ENCODE assay signal across 14 mouse cellular contexts in the genomic region with DNA sequence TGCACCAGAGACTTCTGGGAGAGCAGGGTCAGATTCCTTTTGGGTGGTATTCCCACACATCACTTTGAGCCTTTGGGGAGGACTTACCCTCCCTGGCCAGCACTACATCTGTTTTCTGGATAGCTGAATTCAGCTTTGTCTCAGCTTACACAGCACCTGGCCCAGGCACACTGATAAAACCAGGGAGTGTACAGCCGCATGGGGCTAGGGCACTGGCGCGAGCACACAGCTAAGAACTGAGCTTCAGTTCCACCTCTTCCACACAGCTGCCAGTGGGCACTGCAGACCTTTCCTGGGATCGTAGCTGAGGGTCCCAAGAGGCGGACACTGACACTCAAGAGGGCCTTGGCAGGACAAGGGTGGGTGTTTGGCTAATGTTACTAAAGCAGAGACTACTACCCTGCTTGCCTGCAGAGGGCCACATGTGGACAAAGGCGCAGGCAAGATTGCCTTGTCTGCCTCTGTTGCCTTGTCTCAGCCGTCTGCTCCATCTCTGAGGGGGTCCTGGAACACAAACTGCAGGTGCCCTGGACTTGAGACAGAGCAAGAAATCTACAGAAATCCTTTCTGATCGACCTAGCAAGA. TPM values are rescaled to one million over a fixed set of nuclear protein-coding genes. Genes with fewer than 3 reads are reported as not detected.
DNase-seq lines count a peak whose midpoint lies in the region; ATAC-seq and TF ChIP-seq lines count a peak whose summit lies in the region.
"Had no signal": no experiment of that assay in that cellular context is flagged by ENCODE, and none has a peak within 500 bp of the region (broad histone marks: within the 10 kb centered on the region; RNA-seq: fewer than 3 reads in every experiment).

No protein-coding gene starts in this region.

- no peak overlapping the region for H3K4me2 ChIP-seq in kidney, postnatal 0 days (ENCODE audit: low read length)
- H3K4me2 ChIP-seq in kidney, embryonic 14.5 days (replicated peaks; ENCODE audit: low read depth, low read length), result no peak overlapping the region
- peak overlapping the region; percentile 47 for H3K4me2 ChIP-seq in liver, postnatal 0 days (ENCODE audit: low read depth, low read length)
- H3K4me2 ChIP-seq: lung, embryonic 15.5 days had no signal

- H3K36me3 ChIP-seq in kidney, postnatal 0 days (ENCODE audit: insufficient read depth, low read length), result peaks cover 17% of the 10 kb centered on the region
- H3K36me3 ChIP-seq in kidney, embryonic 14.5 days (ENCODE audit: control insufficient read depth, insufficient read depth, low read length), result peaks cover 38% of the 10 kb centered on the region
- peaks cover 89% of the 10 kb centered on the region for H3K36me3 ChIP-seq in limb, embryonic 10.5 days
- peaks cover 44% of the 10 kb centered on the region for H3K36me3 ChIP-seq in liver, postnatal 0 days (replicated peaks; ENCODE audit: insufficient read depth, low read length)

- no peak for TF ChIP-seq CTCF in kidney, postnatal 0 days (IDR thresholded peaks at IDR 0.05; ENCODE audit: low read depth)
- TF ChIP-seq CTCF in liver, postnatal 0 days (IDR thresholded peaks at IDR 0.05; ENCODE audit: low read depth), result peak; percentile 12; the same call in 1 of the 2 replicates

- peak; percentile 21 for DNase-seq in kidney, postnatal 0 days (ENCODE audit: low spot score)
- peak; percentile 48 for DNase-seq in c-Kit-positive CD71-positive TER-119-negative erythroid progenitor cells, embryonic 14.5 days (ENCODE audit: low read depth)
- no peak for DNase-seq in limb, embryonic 10.5 days (ENCODE audit: low spot score)
- peak; percentile 38 for DNase-seq in liver, postnatal 0 days
- DNase-seq in frontal cortex, postnatal 25 days (ENCODE audit: low spot score in 2 of 2), result no peak
- DNase-seq in layer of hippocampus, adult 9-10 months (ENCODE audit: low spot score), result no peak
- no peak for DNase-seq in urinary bladder, postnatal 10 days (ENCODE audit: low spot score)
- DNase-seq: cerebellum, postnatal 25 days; kidney, postnatal 10 days; layer of hippocampus, adult 9-11 months; thymus, adult 18-20 months had no signal

- peak; percentile 6; the same call in 1 of the 2 replicates for TF ChIP-seq EP300 in liver, postnatal 0 days (IDR thresholded peaks at IDR 0.05; ENCODE audit: low read depth)

- no peak overlapping the region for H3K4me3 ChIP-seq in kidney, postnatal 0 days (replicated peaks; ENCODE audit: low read depth, low read length)
- no peak overlapping the region for H3K4me3 ChIP-seq in kidney, embryonic 14.5 days (ENCODE audit: low read length)
- H3K4me3 ChIP-seq in limb, embryonic 10.5 days, result no peak overlapping the region
- H3K4me3 ChIP-seq in liver, postnatal 0 days (ENCODE audit: low read depth, low read length), result no peak overlapping the region
- H3K4me3 ChIP-seq: embryonic facial prominence, embryonic 10.5 days; lung, embryonic 15.5 days had no signal

- H3K27me3 ChIP-seq in kidney, postnatal 0 days (ENCODE audit: insufficient read depth, low read length), result no peaks in the 10 kb centered on the region
- no peaks in the 10 kb centered on the region for H3K27me3 ChIP-seq in kidney, embryonic 14.5 days (ENCODE audit: control insufficient read depth, insufficient read depth, low read length)
- no peaks in the 10 kb centered on the region for H3K27me3 ChIP-seq in limb, embryonic 10.5 days (ENCODE audit: low read depth, poor library complexity, severe bottlenecking)
- H3K27me3 ChIP-seq in liver, postnatal 0 days (ENCODE audit: insufficient read depth, low read length), result no peaks in the 10 kb centered on the region
- H3K27me3 ChIP-seq: lung, embryonic 15.5 days had no signal

- H3K4me1 ChIP-seq in kidney, postnatal 0 days (replicated peaks; ENCODE audit: insufficient read depth, low read length), result no peaks in the 10 kb centered on the region
- no peaks in the 10 kb centered on the region for H3K4me1 ChIP-seq in kidney, embryonic 14.5 days (ENCODE audit: control insufficient read depth, insufficient read depth, low read length)
- no peaks in the 10 kb centered on the region for H3K4me1 ChIP-seq in limb, embryonic 10.5 days
- peaks cover 23% of the 10 kb centered on the region for H3K4me1 ChIP-seq in liver, postnatal 0 days (ENCODE audit: insufficient read depth)

- no peak overlapping the region for H3K9ac ChIP-seq in kidney, postnatal 0 days (ENCODE audit: low read depth, low read length)
- H3K9ac ChIP-seq in kidney, embryonic 14.5 days (ENCODE audit: low read depth, low read length), result no peak overlapping the region
- H3K9ac ChIP-seq in liver, postnatal 0 days (replicated peaks), result peak overlapping the region; percentile 41; the same call in 1 of the 2 replicates
- H3K9ac ChIP-seq: lung, embryonic 15.5 days had no signal

- ATAC-seq in kidney, postnatal 0 days (replicated peaks; ENCODE audit: low FRiP score, low read depth), result no peak
- no peak for ATAC-seq in kidney, embryonic 14.5 days (ENCODE audit: low FRiP score, low TSS enrichment)
- peak; percentile 77 for ATAC-seq in liver, postnatal 0 days

- H3K9me3 ChIP-seq in kidney, postnatal 0 days (replicated peaks; ENCODE audit: low read length), result no peaks in the 10 kb centered on the region
- H3K9me3 ChIP-seq in kidney, embryonic 14.5 days (ENCODE audit: control insufficient read depth, low read length), result no peaks in the 10 kb centered on the region
- no peaks in the 10 kb centered on the region for H3K9me3 ChIP-seq in limb, embryonic 10.5 days (replicated peaks)
- H3K9me3 ChIP-seq in liver, postnatal 0 days (ENCODE audit: low read length), result no peaks in the 10 kb centered on the region
- H3K9me3 ChIP-seq: embryonic facial prominence, embryonic 10.5 days; lung, embryonic 15.5 days had no signal

- H3K27ac ChIP-seq in kidney, postnatal 0 days, result no peak overlapping the region
- H3K27ac ChIP-seq in kidney, embryonic 14.5 days (ENCODE audit: low read depth, low read length), result no peak overlapping the region
- H3K27ac ChIP-seq in limb, embryonic 10.5 days, result 0 out of 2 replicates have a peak overlapping the region, but pooled peaks have one; percentile 30
- peak overlapping the region; percentile 83 for H3K27ac ChIP-seq in liver, postnatal 0 days (ENCODE audit: low read depth)
- H3K27ac ChIP-seq: embryonic facial prominence, embryonic 10.5 days; lung, embryonic 15.5 days had no signal

- 68% methylated on average over 8 of the region's 8 CpGs for WGBS in kidney, postnatal 0 days
- 80% methylated on average over 8 of the region's 8 CpGs for WGBS in kidney, embryonic 14.5 days
- 86% methylated on average over 8 of the region's 8 CpGs for WGBS in limb, embryonic 10.5 days
- 52% methylated on average over 8 of the region's 8 CpGs for WGBS in liver, postnatal 0 days (ENCODE audit: insufficient replicate concordance)

RNA-seq across cellular contexts. Expression of a gene that starts 57.4 kb away (rescaled TPM):
- polyA plus RNA-seq in kidney, postnatal 0 days (2015; fragmentation: Nextera tagmentation; extraction: Ambion mirVana), result 20.5 and 24.0 TPM in 2 replicates
- polyA plus RNA-seq in kidney, embryonic 14.5 days (2014; fragmentation: Nextera tagmentation; extraction: Ambion mirVana), result 32.3 and 37.7 TPM in 2 replicates
- 31.2 and 31.9 TPM in 2 replicates for polyA plus RNA-seq in limb, embryonic 10.5 days (2016; fragmentation: Nextera tagmentation; extraction: Ambion mirVana)
- 8.2 and 9.1 TPM in 2 replicates for polyA plus RNA-seq in liver, postnatal 0 days (2015; fragmentation: Nextera tagmentation; extraction: Ambion mirVana)

Comparison
In these comparisons a context has a peak if more than half of its experiments do, and no peak if none do; other contexts are left out.
1. DNase-seq: peak in kidney, postnatal 0 days (single experiment), c-Kit-positive CD71-positive TER-119-negative erythroid progenitor cells, embryonic 14.5 days (single experiment) and liver, postnatal 0 days (single experiment); none in limb, embryonic 10.5 days (single experiment), frontal cortex, postnatal 25 days (0 of 2), layer of hippocampus, adult 9-10 months (single experiment) and urinary bladder, postnatal 10 days (single experiment).
2. H3K27ac ChIP-seq: peak in limb, embryonic 10.5 days (single experiment) and liver, postnatal 0 days (single experiment); none in kidney, postnatal 0 days (single experiment) and kidney, embryonic 14.5 days (single experiment).